Mouse (Mus musculus): ENCODE measurements around the gene Trank1.

The Trank1 gene

DNA sequence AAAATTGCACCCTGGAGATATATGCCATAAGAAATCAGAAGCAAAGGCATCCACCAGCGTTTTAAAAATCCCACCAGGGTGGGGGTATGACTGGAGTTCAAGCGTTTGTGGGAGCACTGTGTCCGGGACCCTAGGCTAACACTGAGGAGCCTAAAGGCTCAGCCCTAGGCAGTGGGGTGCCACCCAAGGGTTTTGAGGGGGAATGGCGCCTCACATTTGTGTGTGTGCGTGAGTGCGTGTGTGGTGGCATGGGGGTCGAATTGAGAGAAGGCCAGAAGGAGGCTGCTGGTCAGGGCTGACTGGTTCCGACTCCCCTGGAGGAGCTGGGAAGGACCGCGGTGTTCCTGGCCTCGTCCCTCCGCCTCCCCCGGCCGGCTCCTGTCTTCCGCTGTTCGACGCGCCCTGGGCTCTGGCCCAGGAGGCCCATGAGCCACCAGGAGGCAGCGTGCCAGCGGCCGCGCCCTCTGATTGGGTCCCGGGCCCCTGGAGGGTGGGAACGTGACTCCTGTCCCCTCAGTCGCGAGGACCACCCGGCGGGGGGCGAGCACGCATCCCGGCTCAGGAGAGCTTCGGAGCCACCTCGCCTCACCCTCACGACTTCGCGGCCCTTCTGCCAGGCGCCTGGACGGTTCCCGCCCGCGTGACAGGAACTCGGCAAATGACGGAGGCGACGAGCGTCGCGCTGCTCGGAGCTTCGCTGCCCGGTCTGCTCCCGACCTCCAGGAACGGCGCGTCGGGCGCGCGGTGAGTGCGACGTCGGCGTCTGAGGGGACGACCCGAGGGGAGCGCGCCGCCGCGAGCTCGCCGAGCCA, at the start of gene Trank1:
Trank1 (plus strand) TSS at position 709 of the 812 bp plus-strand sequence.
- peak; percentile 24 to 33 for DNase-seq (ENCODE audit: low spot score in 2 of 2)

DNA sequence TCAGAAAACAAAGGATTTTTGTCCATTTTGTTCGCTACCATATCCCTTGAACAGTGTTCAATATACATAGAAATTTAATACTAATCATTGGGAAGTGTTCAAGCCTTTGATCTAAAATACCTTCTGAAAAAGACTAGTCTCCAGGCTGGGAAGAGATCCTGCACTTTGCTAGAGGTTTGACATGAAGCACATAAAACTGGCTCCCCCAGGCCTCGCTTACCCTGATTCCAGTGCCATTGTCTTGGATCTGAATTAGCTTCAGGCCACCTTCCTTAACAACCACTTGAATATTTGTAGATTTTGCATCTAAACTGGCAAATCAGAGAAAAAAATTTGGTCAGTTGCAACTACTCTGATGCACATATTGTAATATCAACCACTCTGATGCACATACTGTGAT, 43.5 kb upstream of the Trank1 start:
- DNase-seq (ENCODE audit: low spot score in 2 of 2), result no peak

DNA sequence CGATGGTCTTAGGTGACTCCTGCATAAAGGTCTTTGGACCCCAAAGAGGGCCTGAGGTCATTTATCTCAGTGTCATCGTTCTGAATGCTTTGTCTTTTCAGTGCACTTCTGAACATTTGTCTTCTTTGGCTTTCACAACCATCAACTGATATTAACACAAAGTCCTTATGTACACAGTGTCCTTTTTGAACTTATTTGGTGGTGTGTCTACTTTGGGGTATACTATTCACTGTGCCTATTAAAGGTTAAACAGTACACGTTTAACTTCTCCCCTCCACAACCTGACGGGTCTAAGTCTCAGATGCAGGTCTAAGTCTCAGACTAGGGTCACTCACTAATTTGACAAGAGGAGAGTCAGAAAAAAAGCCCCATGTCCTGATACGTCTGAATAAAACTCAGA, 40.9 kb upstream of the Trank1 start:
- no peak for DNase-seq (ENCODE audit: low spot score in 2 of 2)

DNA sequence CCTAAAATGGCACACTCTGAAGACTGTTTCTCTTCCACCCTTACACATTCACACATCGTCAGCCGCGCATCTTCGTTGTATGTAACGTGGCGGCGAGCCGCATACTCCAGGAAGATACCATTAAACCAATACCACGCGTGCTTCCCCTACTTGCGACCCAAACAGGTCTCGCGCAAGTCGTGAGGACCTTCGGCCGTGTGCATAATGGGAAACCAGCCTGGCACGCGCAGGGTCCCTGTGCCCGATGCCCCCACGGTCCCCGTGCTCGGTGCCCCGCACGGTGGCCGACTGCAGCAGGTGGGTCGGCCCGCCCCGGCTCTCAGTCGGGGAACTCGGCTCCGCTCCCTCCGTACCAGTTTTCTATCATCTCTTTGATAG, 40.5 kb upstream of the Trank1 start:
- DNase-seq (ENCODE audit: low spot score in 2 of 2), result no peak

DNA sequence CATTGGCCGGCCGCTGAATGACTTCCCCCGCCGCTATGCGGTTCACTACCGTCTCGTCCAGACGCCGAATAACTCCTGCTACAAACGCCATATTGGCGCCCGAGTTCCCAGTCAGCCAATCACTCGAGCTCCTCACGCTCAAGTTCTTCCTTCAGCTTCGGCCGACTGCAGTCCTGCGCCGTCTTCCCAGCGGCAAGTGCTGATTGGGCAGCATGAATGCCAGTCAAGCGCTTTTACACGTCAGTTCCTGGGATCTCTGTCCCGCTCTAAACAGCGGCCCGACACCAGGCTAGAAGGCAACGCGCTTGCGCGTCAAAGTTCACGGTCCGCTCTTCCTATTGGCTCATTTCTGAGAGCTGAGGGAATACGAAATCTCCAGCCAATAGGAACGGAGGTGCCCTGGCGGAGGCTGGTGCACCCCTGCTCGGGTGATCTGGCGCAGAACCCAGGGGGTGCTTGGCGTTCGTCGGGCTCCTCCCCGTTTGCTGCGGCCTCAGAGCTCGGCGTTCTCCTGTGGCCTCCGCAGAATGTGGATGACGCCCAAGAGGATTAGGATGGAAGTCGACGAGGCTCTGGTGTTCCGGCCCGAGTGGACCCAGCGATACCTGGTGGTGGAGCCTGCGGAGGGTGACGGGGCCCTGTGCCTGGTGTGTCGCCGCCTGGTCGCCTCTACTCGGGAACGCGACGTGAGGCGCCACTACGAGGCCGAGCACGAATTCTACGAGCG, 39.9 kb upstream of the Trank1 start, which contains the start of the genes Mlh1 and Epm2aip1:
Mlh1 (minus strand) TSS at position 358 of the 727 bp plus-strand sequence.
Epm2aip1 (plus strand) TSS at position 496 of the 727 bp plus-strand sequence.
- DNase-seq (ENCODE audit: low spot score in 2 of 2), result peak; percentile 99

DNA sequence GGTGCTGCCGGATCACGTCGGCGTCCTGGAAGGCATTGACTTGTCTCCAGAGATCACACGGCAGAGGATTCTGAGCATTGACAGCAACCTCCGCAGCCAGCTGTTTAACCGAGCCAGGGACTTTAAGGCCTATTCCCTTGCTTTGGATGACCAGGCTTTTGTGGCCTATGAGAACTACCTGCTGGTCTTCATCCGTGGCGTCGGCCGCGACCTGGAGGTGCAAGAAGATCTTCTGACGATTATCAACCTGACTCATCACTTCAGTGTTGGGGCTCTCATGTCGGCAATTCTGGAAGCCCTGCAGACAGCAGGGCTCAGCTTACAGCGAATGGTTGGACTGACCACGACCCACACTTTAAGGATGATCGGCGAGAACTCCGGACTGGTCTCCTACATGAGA, 39.2 kb upstream of the Trank1 start:
- DNase-seq (ENCODE audit: low spot score in 2 of 2), result no peak

DNA sequence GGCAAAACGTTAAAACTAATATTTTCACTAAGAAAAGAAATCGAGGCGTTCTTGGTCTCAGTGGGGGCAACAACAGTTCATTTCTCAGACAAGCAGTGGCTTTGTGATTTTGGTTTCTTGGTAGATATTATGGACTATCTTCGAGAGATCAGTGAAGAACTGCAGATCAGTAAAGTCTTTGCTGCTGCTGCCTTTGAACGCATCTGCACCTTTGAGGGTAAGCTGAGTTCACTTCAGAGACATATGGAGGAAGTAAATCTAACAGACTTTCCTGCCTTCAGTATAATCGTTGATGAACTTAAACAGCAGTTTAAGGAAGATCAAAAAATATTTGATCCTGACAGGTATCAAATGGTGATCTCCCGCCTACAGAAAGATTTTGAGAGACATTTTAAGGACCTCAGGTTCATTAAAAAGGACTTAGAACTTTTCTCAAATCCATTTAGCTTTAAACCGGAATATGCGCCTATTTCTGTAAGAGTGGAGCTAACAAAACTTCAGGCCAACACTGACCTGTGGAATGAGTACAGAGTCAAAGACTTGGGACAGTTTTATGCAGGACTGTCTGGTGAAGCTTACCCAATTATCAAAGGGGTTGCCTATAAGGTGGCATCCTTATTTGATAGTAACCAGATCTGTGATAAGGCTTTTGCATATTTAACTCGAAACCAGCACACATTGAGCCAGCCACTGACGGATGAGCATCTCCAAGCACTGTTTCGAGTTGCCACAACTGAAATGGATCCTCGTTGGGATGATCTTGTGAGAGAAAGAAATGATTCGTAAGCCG, 38.3 kb upstream of the Trank1 start:
- DNase-seq (ENCODE audit: low spot score in 2 of 2), result no peak

DNA sequence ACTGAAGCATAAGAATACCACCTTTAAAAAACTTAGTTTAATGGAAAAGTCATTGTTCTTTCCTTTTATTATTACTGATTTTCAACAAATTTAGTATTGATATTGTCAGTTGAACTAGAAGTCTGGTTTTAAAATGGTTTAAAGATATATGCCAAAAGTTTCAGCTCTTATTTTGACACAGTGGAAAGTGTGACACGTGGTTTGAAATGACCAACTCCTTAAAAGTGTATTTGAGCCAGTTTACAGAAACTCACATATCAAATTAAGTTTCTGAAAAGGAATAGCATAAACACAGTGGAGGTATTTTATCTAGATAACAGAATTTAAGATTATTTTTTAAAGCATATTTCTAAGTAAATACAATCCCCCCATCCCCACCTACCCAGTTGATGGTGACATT, 37.6 kb upstream of the Trank1 start:
- DNase-seq (ENCODE audit: low spot score in 2 of 2), result no peak

DNA sequence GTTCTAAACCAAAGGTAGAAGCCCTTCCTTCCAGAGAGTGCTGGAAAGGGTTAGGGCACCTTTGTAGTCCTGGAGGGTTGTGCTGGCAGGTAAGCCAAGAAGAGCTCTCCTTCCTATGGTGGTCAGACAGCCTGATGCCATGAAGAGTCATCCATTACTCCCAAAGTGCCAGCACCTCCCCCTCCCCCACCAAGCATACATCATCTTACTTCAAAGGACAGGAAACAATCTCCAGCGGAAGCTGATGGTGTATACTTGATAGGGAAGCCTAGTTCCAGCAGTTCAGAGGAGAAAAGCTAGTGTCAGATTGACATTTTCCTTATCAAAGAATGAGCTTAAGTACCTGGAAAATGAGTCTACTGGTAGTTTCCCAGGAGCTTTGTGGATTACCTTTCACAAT, 36.4 kb upstream of the Trank1 start:
- no peak for DNase-seq (ENCODE audit: low spot score in 2 of 2)

DNA sequence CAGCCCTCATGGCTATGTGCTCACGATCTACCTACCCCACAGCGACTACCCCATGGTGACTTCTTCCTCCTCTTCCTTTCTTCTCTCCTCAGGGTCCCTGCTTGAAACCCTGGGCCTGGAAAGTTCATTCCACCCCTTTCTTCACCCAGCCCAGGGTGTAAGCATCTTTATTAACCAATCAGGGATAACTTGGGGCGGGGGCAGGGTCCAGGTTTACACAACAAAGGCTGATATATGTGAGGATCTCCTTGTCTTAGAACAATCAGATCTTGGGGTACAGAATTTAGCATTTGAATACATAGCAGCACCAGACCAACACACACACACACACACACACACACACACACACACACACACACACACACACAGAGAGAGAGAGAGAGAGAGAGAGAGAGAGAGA, 26.5 kb upstream of the Trank1 start:
- DNase-seq (ENCODE audit: low spot score in 2 of 2), result no peak

DNA sequence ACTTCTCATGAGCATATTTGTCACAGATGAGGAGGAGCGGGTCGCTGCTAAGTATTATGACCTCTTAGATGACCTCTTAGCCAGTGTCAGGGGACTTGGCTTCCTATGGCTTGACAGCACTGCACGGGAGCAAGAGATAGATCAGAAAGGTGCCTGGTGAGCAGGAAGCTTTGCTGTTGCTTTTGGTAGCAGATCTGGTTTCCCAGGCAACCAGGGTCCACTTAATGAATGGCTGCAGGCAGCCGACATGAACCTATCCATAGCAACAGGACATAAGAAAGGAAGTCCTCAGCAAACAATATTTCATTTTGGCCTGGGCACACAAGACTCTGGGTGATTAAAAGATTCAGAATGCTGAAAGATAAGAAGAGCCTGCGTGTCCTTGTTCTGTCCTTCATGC, 25.9 kb upstream of the Trank1 start:
- no peak for DNase-seq (ENCODE audit: low spot score in 2 of 2)

DNA sequence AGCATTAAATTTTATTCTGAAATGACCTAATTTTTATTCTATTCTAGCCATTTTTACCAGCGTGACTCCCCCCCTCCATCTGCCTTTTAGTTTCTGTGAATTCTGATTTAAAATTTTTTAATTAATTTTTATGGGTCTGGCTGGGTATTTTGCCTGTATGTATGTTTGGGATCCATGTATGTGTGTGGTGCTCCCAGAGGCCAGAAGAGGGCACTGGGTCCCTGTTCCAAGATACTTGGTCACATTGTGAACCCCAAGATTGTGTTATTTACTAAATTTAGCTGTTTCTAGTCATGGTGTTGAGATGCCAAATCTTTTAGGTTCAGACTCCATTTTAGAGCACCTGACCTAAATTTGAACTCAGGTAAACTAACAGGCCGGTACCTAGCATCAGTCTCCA, 25.1 kb upstream of the Trank1 start:
- no peak for DNase-seq (ENCODE audit: low spot score in 2 of 2)

DNA sequence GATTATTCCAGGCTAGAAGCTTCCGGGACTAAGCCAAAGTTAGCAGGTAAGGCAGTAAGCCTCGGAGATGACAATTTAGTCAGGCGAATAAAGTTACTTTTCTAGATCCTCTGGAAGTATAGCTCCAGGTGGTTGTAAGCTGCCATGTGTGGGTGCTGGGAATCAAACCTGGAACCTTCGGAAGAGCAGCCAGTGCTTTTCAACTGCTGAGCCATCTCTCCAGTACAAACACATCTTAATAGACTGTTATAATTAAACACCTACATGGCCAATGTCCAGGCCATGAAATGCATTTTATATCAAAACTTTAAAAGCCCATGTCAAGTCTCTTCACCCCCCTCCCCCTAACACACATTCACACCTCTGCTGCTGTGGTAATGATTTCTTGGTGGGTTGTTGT, 23.6 kb upstream of the Trank1 start:
- no peak for DNase-seq (ENCODE audit: low spot score in 2 of 2)

DNA sequence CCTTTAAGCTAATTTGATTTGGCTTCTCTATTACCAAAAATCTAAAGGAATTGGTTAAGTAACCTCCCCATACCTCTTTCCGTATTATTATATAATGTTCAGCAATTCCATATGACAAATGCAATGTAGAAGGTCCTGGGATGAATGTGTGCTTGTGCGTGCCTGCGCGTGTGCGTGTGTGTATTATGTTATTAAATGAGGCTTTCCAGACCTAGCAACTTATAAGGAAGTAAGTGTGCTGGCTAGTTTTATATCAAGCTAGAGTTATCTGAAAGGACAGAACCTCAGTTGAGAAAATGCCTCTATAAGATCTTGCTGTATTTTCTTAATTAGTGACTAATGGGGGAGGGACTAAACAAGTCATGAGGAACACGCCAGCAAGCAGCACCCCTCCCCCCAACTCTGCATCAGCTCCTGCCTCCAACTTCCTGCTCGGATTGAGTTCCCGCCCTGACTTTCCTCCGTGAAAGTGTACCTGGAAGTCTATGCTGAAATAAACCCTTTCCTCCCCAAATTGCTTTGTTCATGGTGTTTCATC, 22.2 kb upstream of the Trank1 start:
- no peak for DNase-seq (ENCODE audit: low spot score in 2 of 2)

DNA sequence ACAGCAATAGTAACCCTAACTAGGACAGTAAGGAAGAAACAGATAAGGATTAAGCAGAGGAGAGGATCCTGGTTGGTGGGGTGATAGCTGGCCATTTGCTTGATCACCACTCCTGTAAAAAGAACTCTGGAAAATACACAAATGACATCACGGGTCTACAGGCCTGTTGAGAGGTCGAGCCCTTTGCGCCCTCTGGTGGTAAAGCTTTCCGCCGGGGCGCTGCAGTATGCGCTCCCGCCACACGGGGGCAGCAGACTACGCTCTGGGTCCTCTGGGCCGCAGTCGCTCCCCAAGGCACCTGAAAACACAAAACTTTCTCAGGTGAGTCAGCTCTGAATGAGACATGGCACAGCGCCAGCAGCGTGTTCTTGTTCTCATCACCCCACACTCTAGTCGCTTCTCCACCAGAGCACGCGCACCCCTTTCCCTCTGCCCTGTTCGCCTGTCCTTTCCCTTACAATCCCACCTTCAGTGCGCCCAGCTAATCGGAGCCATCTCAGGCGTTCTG, 21.7 kb upstream of the Trank1 start:
- DNase-seq (ENCODE audit: low spot score in 2 of 2), result peak; percentile 90 to 97

DNA sequence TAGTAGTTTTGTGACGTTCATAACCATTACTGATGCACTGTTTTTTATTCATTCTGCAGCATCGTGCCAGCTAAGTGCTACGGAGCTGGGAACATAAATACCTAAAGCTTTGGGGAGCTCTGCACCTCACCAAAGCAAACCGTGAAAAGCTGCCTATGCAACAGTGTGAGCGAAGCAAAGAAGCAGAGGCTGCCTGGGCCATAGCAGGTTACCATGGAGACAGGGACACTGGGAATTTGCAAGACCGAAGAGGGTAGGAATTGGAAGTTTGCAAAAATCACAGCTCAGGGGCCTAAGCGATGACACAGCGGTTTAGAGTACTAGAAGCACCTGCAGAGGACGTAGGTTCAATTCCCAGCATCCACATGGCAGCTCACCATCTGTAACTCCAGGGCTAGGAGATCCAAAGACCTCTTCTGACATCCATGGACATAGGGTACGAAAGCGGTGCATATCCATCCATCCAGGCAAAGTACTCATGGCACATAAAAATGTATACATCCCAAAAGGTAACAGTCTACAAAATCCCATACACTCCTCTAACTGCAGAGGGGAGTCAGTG, 20.9 kb upstream of the Trank1 start:
- no peak for DNase-seq (ENCODE audit: low spot score in 2 of 2)

DNA sequence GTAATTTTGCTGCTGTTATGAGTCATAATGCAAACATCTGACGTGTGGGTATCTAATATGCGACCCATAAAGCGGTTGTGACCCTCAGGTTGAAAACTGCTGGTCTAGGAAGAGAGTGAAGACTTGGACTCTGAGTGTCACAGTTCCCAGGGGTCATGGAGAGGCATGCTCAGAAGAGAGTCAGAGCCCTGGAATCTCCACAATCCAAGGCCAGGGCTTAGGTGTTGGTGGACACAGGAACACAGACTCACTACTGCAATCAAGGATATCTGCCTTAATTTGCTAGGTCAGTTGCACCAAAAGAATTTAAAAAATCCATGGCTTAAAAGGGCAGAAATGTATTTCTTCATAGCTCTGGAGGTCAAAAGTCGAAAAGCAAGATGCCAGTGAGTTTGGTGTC, 18.3 kb upstream of the Trank1 start:
- no peak for DNase-seq (ENCODE audit: low spot score in 2 of 2)

DNA sequence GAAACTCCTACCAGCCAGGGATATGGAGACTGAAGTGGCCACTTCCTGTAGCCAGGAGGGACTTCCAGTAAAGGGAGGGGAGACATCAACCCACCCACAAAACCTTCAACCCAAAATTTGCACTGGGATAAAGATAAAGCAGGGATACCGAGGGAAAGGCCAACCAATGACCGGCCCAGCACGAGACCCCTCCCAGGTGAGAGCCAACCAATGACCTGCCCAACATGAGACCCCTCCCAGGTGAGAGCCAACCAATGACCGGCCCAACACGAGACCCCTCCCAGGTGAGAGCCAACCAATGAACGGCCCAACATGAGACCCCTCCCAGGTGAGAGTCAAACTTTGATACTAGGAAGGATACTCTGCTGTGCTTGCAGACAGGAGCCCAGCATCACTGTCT, 16.6 kb upstream of the Trank1 start:
- DNase-seq (ENCODE audit: low spot score in 2 of 2), result no peak

DNA sequence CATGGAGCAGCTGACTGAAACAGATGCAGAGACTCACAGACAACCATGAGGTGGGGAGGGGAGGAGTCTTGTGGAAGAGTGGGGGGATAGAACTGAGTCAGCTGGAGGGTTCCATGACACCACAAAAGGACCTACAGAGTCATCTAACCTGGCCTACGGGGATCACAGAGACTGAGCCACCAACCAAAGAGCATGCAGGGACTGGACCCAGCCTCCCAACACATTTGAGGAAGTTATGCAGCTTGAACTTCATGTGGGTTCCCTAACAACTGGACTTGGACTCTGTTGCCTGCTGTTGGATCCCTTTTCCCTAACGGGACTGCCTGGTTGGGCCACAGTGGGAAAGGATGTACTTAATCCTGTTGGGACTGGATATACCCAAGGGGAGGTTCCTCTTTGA, 16.2 kb upstream of the Trank1 start:
- DNase-seq (ENCODE audit: low spot score in 2 of 2), result no peak

DNA sequence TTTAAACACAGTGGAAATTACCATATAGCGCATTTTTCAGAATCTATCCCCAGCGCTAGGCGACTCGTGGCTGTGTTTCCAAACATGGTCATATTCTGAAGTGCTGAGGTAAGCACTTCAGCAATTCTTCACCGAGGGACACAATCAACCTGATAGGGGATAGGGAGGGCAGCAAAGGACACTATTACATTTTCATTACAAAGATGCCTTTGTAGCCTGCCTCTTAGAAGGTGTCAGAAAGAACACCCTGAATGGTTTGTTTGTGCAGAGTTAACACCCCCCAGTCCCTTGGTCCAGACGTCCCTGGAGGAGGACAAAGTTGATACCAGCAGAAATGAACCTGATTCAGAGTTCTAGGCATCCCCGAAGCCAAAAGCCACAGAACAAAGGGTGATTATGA, 15.1 kb upstream of the Trank1 start:
- no peak for DNase-seq (ENCODE audit: low spot score in 2 of 2)

DNA sequence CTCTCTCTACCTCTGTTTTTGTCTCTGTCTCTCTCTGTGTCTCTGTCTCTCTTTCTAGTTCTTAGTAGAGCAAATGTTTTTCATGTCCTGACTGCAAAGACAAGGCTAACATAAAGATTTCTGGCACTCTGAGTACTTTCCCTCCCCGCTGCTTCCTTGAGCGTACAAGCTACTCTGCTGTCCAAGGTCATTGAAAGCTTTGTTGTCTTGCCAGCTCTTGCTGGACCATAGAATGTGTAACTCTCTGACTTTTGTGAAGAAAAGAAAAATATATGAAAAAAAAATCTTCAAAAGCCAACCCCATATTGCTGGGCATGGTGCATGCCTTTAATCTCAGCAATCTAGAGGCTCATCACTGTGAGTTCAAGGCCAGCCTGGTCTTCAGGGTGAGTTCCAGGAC, 12.9 kb upstream of the Trank1 start:
- no peak for DNase-seq (ENCODE audit: low spot score in 2 of 2)

Measured in cerebellum, postnatal 4 days (tissue).